Mouse (Mus musculus) limb, embryonic 14.5 days (tissue): ENCODE data around the gene Zdhhc17. TPM values are rescaled to one million over a fixed set of nuclear protein-coding genes. Genes with fewer than 3 reads are reported as not detected.

Experiments used
- ATAC-seq: fragments of 200-750 bp; cut with Nextera tagmentation; 2 replicates; pipeline ENCODE4 v1.8.0; 2017; ENCODE audit warnings: low read depth, moderate number of reproducible peaks, moderate TSS enrichment; ENCODE audit not compliant: low FRiP score
- DNase-seq: peaks from one replicate; pipeline ENCODE4 v3.0.0-alpha.2; 2015; ENCODE audit warnings: low spot score
- H3K27ac ChIP-seq: fragments of 300-500 bp; sonication (generic); replicated peaks from 2 replicates; pipeline ENCODE4 v1.5.1; 2014; ENCODE audit warnings: low read depth, mild to moderate bottlenecking, low read length, moderate library complexity, mixed read lengths
- H3K27me3 ChIP-seq: fragments of 300-500 bp; sonication (generic); 2 replicates; pipeline ENCODE4 v1.6.1; 2014; ENCODE audit warnings: low read length, mixed read lengths; ENCODE audit not compliant: control insufficient read depth, insufficient read depth
- H3K36me3 ChIP-seq: fragments of 300-500 bp; sonication (generic); 2 replicates; pipeline ENCODE4 v1.6.1; 2014; ENCODE audit warnings: mild to moderate bottlenecking, low read length, moderate library complexity, mixed read lengths; ENCODE audit not compliant: control insufficient read depth, insufficient read depth
- H3K4me1 ChIP-seq: fragments of 300-500 bp; sonication (generic); 2 replicates; pipeline ENCODE4 v1.6.1; 2014; ENCODE audit warnings: antibody characterized with exemption, low read length, mixed read lengths; ENCODE audit not compliant: control insufficient read depth, insufficient read depth
- H3K4me2 ChIP-seq: fragments of 300-500 bp; sonication (generic); replicated peaks from 2 replicates; pipeline ENCODE4 v1.6.1; 2014; ENCODE audit warnings: low read depth, mild to moderate bottlenecking, low read length, moderate library complexity; ENCODE audit not compliant: severe bottlenecking
- H3K4me3 ChIP-seq: fragments of 300-500 bp; sonication (generic); replicated peaks from 2 replicates; pipeline ENCODE4 v1.5.1; 2014; ENCODE audit warnings: low read length
- H3K9ac ChIP-seq: fragments of 300-500 bp; sonication (generic); 2 replicates; pipeline ENCODE4 v1.6.1; 2014; ENCODE audit warnings: mild to moderate bottlenecking, low read depth, low read length, moderate library complexity; ENCODE audit not compliant: severe bottlenecking
- H3K9me3 ChIP-seq: fragments of 300-500 bp; sonication (generic); 2 replicates; pipeline ENCODE4 v1.6.1; 2016; ENCODE audit warnings: low read length; ENCODE audit not compliant: control insufficient read depth
- POLR2A ChIP-seq: fragments of 200-500 bp; IDR thresholded peaks from 2 replicates; pipeline ENCODE4 v1.8.0; 2012; ENCODE audit warnings: inconsistent platforms, mild to moderate bottlenecking, moderate library complexity, borderline replicate concordance; ENCODE audit not compliant: insufficient read depth, insufficient read length; ENCODE audit errors: extremely low read depth
- WGBS: fragments of 180-500 bp; shearing (Covaris S2); extraction: QIAGEN DNeasy Blood & Tissue Kit; methylation state at CpG from one replicate; pipeline ENCODE4 v1.1.7; 2014; 5-methylcytosine and 5-hydroxymethylcytosine counted together
- polyA plus RNA-seq, 2 experiments: library from polyadenylated mRNA; depleted of rRNA in 1 of 2; stranded (reverse) in 1 of 2; unstranded in 1 of 2; fragments of >200 nt; fragmentation: Nextera tagmentation in 1 of 2; extraction: Ambion mirVana in 1 of 2; gene quantifications; 2 replicates each; pipeline versions ENCODE4 v1.2.1 to v1.2.3; 2012 to 2014

Zdhhc17 gene
- polyA plus RNA-seq, 2 experiments = 25.0 to 41.8 TPM

DNA sequence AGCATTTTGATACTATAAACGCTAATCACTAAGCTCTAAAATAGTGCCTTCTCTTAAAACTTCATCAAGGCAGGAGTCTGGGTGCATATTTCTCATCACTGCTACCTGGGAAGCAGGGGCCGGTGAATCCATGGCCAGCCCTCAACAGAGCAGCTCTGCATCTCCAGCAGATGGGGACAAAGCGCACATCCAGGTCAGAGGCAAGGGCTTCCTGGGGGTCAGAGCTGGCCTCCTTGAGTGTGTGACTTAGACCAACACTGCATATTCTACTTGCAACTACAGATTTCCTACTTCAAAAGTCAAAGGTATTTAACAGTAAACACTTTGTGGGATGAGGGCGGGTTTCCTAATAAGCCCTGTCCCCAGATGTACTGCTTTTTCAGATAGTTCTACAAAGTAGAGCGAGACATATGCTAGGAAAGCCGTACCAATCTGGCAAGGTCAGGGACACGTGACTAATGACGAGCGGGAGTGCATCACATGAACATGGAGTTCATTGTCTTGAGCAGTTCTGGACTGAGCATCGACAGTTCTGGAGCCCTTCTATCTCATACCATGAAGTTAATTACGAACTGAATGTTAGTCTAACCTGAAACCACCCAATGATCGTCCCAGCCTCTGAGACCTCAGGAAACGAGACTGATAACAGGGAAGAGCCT lies 69.1 kb downstream of the Zdhhc17 start:
- H3K4me3 ChIP-seq = no peak overlapping the region
- H3K9ac ChIP-seq = no peak overlapping the region
- H3K4me1 ChIP-seq = no peaks in the 10 kb centered on the region
- no peak for TF ChIP-seq POLR2A
- 90% methylated on average over 13 of the region's 13 CpGs for WGBS
- H3K27ac ChIP-seq = no peak overlapping the region
- H3K4me2 ChIP-seq = no peak overlapping the region
- DNase-seq = no peak
- no peak for ATAC-seq
- no peaks in the 10 kb centered on the region for H3K27me3 ChIP-seq
- no peaks in the 10 kb centered on the region for H3K9me3 ChIP-seq
- peaks cover 71% of the 10 kb centered on the region for H3K36me3 ChIP-seq

DNA sequence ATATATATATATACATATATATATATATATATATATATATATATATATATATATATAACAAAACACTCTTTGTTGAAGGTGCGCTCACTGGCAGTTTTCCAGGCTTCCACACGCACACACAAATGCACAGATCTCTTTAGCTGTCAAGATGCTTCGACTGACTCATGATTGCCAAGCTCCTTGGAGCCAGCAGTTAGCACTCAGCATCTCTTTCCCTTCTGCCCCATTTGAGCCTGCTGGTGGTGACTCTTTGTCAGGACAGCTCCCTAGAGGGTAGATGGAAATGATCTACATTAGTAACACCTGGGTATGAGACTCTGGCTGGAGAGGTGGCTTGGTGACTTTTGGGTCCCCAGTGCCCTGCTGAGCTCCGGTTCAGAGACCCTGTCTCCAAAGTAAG lies 70.2 kb downstream of the Zdhhc17 start:
- 69% methylated on average over 4 of the region's 4 CpGs for WGBS
- Histone ChIP-seq H3K9me3 (no peaks in the 10 kb centered on the region), H3K27ac (no peak overlapping the region), H3K27me3 (no peaks in the 10 kb centered on the region), H3K9ac (no peak overlapping the region), H3K36me3 (peaks cover 62% of the 10 kb centered on the region), H3K4me1 (no peaks in the 10 kb centered on the region), H3K4me3 (no peak overlapping the region), H3K4me2 (no peak overlapping the region)
- TF ChIP-seq POLR2A = no peak
- DNase-seq (no peak), ATAC-seq (no peak)

- no peak for ATAC-seq
- Histone ChIP-seq H3K9ac (no peak overlapping the region), H3K9me3 (no peaks in the 10 kb centered on the region), H3K4me2 (no peak overlapping the region), H3K27ac (no peak overlapping the region), H3K36me3 (peaks cover 58% of the 10 kb centered on the region), H3K4me1 (no peaks in the 10 kb centered on the region), H3K27me3 (no peaks in the 10 kb centered on the region), H3K4me3 (no peak overlapping the region)
- DNase-seq = no peak
- WGBS = 82% methylated on average over 19 of the region's 19 CpGs
- no peak for TF ChIP-seq POLR2A
These were observed 70.9 kb downstream of the Zdhhc17 start for GRCm38 (mm10) chr10:110938841-110939549.

DNA sequence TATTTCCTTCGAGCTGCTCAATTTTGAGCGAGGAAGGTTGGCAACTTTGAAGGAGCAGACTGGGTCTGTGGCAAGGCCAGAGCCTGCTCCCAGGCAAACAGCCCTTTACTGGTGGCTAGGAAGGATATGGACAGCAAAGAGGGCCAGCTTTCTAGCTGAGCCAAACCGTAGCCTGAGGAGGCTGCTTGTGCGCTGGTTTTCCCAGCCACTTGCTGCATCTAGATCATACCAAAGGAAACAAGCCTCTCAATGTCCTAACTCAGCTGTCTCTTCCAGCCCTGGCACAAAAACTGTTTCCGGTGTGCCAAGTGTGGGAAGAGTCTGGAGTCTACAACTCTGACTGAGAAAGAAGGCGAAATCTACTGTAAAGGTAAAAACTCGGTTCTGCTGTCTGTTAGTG lies 71.6 kb downstream of the Zdhhc17 start:
- H3K27ac ChIP-seq = no peak overlapping the region; the same call in 1 of the 2 replicates
- H3K4me3 ChIP-seq = no peak overlapping the region
- H3K27me3 ChIP-seq = no peaks in the 10 kb centered on the region
- no peaks in the 10 kb centered on the region for H3K4me1 ChIP-seq
- H3K9ac ChIP-seq = no peak overlapping the region
- no peaks in the 10 kb centered on the region for H3K9me3 ChIP-seq
- TF ChIP-seq POLR2A = no peak
- no peak overlapping the region for H3K4me2 ChIP-seq
- ATAC-seq (no peak), DNase-seq (no peak)
- H3K36me3 ChIP-seq = peaks cover 58% of the 10 kb centered on the region
- 94% methylated on average over 7 of the region's 7 CpGs for WGBS

GRCm38 (mm10) chr10:110935669-110936068 lies 74.3 kb downstream of the Zdhhc17 start:
- WGBS = 76% methylated on average over 7 of the region's 7 CpGs
- H3K27me3 ChIP-seq = no peaks in the 10 kb centered on the region
- TF ChIP-seq POLR2A = no peak
- no peaks in the 10 kb centered on the region for H3K9me3 ChIP-seq
- no peak overlapping the region for H3K27ac ChIP-seq
- no peak overlapping the region for H3K4me2 ChIP-seq
- peaks cover 16% of the 10 kb centered on the region for H3K4me1 ChIP-seq
- H3K4me3 ChIP-seq = no peak overlapping the region
- peaks cover 42% of the 10 kb centered on the region for H3K36me3 ChIP-seq
- ATAC-seq (no peak), DNase-seq (no peak)
- no peak overlapping the region for H3K9ac ChIP-seq
